Mouse (Mus musculus) bone marrow macrophage, adult 2 months (primary cell): ENCODE data around the gene Eif5. TPM values are rescaled to one million over a fixed set of nuclear protein-coding genes. Genes with fewer than 3 reads are reported as not detected.

Source experiments
- H3K27ac ChIP-seq: 2 replicates; pipeline ENCODE4 v1.5.1; 2012; ENCODE audit warnings: low read depth, low read length; ENCODE audit not compliant: insufficient read depth
- H3K4me1 ChIP-seq: 2 replicates; pipeline ENCODE4 v1.6.1; 2012; ENCODE audit warnings: low read length; ENCODE audit not compliant: control insufficient read depth, insufficient read depth
- H3K4me3 ChIP-seq: 2 replicates; pipeline ENCODE4 v1.5.1; 2012; ENCODE audit warnings: mild to moderate bottlenecking, low read length, moderate library complexity; ENCODE audit not compliant: insufficient read depth
- CTCF ChIP-seq: IDR thresholded peaks from 2 replicates; pipeline ENCODE4 v1.5.1; 2012; ENCODE audit warnings: low read depth, mild to moderate bottlenecking, low read length, moderate library complexity
- POLR2A ChIP-seq: IDR thresholded peaks from 2 replicates; pipeline ENCODE4 v1.6.1; 2012; ENCODE audit warnings: mild to moderate bottlenecking, low read depth, low read length, borderline replicate concordance
- polyA plus RNA-seq: library from polyadenylated mRNA; stranded (reverse); fragments of >200 nt; gene quantifications from 2 replicates; pipeline ENCODE4 v1.2.4, GENCODE M21; 2012; ENCODE audit not compliant: missing spikeins, insufficient read depth, insufficient read length

The Eif5 gene
- polyA plus RNA-seq, 1 experiment: 147 TPM

DNA sequence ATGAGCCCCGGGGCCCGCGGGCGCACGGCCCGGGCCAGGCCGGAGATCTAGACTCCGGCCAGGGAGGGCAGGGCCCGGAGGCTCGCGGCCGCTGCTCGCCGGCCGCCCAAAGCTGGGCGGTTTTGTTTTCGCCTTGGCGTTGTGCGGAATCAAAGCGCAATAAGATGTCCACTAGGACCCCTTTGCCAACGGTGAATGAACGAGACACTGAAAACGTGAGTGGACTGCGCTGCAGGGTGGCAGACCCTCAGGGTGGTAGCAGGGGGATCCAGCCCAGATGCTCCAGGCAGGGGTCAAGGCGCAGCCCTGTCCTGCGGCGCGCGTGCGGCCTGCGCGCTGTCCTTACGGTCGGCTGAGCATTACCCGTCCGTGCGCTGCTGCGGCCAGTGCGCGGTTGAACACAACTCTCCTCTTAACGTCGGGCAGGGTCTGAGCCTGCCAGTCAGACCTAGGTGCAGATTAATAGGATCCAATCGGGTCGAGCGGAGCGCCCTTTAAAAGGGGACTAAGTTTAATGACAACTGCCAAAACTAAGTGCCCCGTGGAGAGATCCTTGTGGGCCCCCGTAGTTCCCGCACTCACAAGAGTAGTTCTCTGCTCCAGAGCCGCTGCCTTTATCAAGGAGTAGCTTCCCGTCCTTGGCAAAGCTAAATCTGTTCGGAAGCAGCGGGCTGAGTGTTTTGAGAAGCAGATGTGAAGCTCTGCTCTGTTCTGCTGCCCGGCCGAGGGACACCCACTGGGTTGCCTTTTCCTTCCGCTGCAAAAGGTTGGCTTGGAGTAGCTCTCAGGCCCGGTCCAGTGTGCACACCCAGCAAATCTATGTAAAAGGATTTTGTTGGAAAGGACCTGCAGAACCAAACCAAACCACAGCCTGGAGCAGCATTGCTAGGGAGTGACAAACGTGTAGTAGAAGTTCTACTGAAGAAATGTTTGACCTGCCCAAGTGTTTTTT lies 37.3 kb downstream of the Eif5 start:
- peak overlapping the region; percentile 12; the same call in 1 of the 2 replicates for H3K27ac ChIP-seq
- peaks cover 11% of the 10 kb centered on the region for H3K4me1 ChIP-seq
- TF ChIP-seq POLR2A (no peak), CTCF (no peak)
- H3K4me3 ChIP-seq: peak overlapping the region; percentile 79

DNA sequence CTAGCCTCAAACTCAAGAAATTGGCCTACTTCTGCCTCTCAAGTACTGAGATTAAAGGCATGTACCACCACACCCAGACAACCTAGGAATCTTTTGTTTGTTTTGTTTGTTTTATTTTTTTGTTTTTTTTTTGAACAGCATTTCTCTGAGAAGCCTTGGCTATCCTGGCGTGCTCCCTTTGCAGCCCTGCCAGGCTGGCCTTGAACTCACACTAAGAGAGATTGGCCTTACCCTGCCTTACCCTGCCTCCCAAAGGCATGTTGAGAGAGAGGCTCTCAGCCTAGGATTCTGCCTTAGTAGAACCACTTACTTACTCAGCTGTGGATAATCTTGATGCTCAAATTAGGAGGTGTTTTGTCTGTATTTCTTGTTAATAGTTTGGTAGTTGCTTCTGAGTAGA lies 45.2 kb downstream of the Eif5 start:
- Histone ChIP-seq H3K4me1 (peaks cover 18% of the 10 kb centered on the region), H3K27ac (no peak overlapping the region), H3K4me3 (no peak overlapping the region)
- TF ChIP-seq CTCF: no peak
- TF ChIP-seq POLR2A: no peak

DNA sequence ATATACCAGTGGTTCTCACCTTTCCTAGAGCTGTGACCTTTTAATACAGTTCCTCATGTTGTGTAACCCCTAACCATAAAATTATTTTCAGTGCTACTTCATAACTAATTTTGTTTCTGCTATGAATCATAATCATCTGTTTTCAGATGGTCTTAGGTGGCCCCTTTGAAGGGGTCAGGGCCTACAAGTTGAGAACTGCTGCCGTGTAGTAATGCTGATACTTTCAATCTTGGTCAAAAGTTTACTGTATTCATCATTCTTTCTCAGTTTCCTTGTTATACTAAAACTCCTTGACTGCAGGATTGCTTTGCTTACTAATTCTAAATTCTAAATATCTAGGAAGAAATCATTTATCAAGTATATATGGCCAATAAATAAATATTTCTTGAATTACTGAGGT lies 46.6 kb downstream of the Eif5 start:
- Histone ChIP-seq H3K27ac (no peak overlapping the region), H3K4me1 (peaks cover 18% of the 10 kb centered on the region), H3K4me3 (no peak overlapping the region)
- no peak for TF ChIP-seq POLR2A

DNA sequence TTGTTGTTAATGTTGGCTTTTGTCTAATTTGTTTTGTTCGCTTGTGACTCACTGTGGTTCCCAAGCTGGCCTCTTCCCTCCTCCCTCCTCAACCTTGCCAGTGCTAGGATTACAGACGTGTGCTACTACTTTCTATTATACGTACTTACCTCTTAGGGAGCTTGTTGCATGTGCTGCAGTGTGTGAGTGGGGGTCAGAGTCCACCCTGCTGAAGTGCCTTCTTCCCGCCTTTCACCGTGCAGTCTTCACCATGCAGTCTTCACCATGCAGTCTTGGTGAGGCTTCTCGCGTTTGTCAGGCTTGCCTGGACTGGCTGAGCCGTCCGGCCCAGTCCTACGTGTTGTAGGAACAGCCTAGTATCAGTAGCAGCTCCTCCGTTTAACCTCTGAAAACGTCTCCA lies 49.4 kb downstream of the Eif5 start:
- H3K4me3 ChIP-seq: no peak overlapping the region
- H3K4me1 ChIP-seq: peaks cover 20% of the 10 kb centered on the region
- no peak overlapping the region for H3K27ac ChIP-seq
- TF ChIP-seq POLR2A (no peak), CTCF (no peak)

DNA sequence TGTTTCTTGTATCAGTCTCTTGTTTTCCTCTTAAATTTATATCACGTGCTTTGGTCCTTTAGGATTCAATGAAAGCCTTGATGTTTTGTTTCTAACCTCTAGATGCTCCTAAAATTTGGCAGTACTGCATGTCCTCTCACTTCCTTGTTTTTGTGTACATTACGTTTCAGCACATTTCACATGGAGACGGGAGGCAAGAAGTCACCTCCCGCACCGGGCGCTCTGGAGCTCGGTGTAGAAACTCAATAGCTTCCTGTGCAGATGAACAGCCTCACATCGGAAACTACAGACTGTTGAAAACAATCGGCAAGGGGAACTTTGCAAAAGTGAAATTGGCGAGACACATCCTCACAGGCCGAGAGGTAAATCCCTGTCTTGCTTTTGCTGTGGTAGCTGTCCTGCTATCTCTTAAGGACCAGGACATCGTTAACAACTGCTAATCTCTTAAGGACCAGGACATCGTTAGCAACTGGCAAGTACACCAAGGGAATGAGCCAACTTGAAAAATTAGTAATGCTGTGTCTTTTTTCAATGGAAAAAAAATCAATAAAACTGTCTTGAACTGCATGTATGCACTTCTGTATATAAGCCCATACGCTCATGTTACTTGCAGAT lies 54.7 kb downstream of the Eif5 start:
- TF ChIP-seq POLR2A (no peak), CTCF (no peak)
- H3K4me1 ChIP-seq: peaks cover 9% of the 10 kb centered on the region
- no peak overlapping the region for H3K27ac ChIP-seq
- no peak overlapping the region for H3K4me3 ChIP-seq

DNA sequence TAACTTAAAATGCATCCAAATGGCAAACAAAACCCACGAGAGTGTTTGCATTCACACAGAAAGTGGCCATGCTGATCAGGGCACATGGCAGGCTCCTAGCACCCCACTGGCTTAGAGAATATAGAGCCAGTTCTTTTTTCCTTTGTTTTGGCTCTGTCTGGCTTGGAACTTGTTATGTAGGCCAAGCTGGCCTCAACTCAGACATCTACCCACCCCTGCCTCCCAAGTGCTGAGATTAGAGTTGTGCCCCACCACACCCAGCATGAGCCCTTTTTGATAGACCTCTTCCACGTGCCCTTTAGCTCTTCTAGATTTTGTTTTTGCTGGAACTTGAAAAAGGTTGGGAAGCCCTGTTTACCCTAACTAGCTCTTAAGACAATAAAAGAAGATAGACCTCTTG lies 56.0 kb downstream of the Eif5 start:
- Histone ChIP-seq H3K4me3 (no peak overlapping the region), H3K27ac (no peak overlapping the region), H3K4me1 (peaks cover 8% of the 10 kb centered on the region)
- TF ChIP-seq POLR2A: no peak
- TF ChIP-seq CTCF: no peak

Other genes starting within 250 kb of the Eif5 start
- gene Cdc42bpb, start 160.3 kb upstream of the Eif5 start, polyA plus RNA-seq: 32.5 and 41.6 TPM in 2 replicates
- not detected in 2 replicates for gene Lbhd2, start 131.2 kb upstream of the Eif5 start, polyA plus RNA-seq
- gene Exoc3l4, start 121.0 kb upstream of the Eif5 start, polyA plus RNA-seq: 7.8 and 8.0 TPM in 2 replicates
- gene Tnfaip2, start 95.5 kb upstream of the Eif5 start, polyA plus RNA-seq: 300 and 304 TPM in 2 replicates
- not detected in 2 replicates for gene Gm266, start 52.2 kb upstream of the Eif5 start, polyA plus RNA-seq
- 28.6 and 34.0 TPM in 2 replicates for gene Mark3, start 36.5 kb downstream of the Eif5 start, polyA plus RNA-seq
- gene Ckb, start 134.3 kb downstream of the Eif5 start, polyA plus RNA-seq: 388 and 396 TPM in 2 replicates
- gene Trmt61a, start 140.1 kb downstream of the Eif5 start, polyA plus RNA-seq: 1.2 and 2.4 TPM in 2 replicates
- gene Bag5, start 175.2 kb downstream of the Eif5 start, polyA plus RNA-seq: 15.1 and 18.1 TPM in 2 replicates
- 34.5 and 38.7 TPM in 2 replicates for gene Apopt1, start 175.2 kb downstream of the Eif5 start, polyA plus RNA-seq
- gene Klc1, start 220.8 kb downstream of the Eif5 start, polyA plus RNA-seq: 70.9 and 71.7 TPM in 2 replicates